Mouse (Mus musculus): ENCODE data around the gene Vwa3b.
"Not testable (repeated sequence)": the region's sequence is repeated elsewhere in the genome, so short reads cannot be mapped to it uniquely, and the experiment has no call there.

Gene Vwa3b

DNA sequence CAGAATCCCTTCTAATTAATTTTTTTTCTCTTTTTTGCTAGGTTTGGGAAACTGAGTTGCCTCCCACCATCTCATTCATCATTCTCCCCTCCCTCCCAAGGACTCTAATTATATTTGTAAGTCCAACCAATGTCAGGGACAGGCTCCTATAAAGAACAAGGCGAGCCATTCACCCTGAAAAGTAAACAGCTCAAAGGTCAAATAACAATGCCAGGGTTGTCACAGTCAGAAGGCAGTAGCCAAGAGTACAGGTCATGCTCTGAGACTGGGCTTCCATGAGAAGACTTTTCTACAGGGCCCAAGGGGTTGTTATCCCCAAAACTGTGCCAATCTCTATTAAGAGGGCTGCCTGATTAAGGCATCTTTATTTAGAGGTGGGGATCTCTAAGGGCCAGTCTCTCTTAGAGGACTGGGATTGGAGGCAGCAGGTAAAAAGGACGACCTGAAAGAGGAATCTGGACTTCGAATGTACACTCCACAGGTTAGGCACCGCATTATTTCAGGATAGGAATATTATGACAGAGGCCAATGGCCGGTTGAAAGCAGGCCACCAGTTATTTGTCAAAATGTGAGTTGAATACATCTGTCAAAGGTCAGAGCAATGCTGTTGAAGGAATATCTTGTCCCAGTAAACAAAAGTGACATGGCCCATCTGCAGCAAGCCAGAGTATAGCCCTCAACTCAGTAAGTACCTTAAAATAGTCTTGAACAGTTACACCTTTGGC is at the start of gene Vwa3b:
TSS of gene Vwa3b (plus strand) at position 635 of the 725 bp plus-strand sequence.
- no peak for DNase-seq (ENCODE audit: low spot score in 2 of 2)

DNA sequence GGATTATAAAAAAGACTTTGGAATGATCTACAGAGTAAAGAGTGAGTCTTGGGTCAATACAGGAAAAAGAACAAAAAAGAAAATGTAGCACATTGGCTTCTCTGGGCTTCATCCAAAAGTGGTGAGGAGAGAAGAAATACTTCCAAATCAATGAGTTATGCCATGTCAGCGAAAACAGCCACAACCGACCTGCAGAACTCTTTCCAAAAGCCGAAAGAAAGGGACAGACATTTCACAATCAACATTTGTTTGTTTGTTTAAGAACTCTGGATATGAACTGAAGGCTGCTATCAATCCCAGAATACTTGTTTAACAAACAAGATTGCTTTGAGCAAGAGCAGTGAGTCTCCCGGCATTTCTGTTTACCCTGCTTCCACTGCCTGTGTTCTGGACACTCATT is 49.6 kb upstream of the Vwa3b start:
- DNase-seq (ENCODE audit: low spot score in 2 of 2) = no peak

GRCm38 (mm10) chr1:36982191-36982961 is 44.0 kb upstream of the Vwa3b start:
- DNase-seq (ENCODE audit: low spot score in 2 of 2) = no peak

DNA sequence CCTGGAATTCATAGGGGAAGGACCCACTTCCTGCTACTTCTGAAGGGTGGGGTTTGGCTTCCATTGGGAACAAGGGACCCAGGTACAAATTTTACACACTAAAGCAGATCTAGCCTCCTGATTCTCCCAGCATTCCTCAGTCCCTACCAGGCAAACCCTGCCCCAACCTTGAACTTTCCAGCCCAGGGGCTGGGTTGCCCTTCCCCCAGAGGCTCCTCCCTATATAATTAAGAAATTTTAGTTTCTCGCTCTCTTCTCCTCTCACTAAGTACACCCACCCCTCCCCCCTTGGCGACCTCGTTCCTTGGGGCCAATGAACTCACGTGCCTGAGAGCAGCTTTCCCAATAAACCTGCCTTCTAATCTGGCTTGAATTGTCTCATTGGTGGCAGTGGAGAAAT is 42.6 kb upstream of the Vwa3b start:
- no peak for DNase-seq (ENCODE audit: low spot score in 2 of 2)

DNA sequence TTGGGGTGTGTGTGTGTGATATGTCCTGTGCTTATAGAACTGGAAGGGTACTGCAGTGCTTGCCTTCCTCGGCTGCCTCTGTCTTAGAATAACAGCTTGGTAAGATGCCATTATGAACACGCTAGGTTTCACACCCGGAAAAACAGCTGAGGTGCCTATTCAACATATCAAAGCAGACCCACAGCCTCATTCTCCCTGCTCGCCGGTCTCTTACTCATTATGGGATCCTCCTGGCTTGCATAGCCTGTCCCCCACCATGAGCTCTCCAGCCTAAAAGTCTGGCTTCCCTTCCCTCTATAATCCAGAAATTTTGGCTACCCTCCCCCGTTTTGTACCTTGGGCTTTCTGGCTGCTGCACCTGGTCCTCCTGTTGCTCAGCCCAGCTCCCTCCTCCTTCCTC is 42.0 kb upstream of the Vwa3b start:
- no peak for DNase-seq (ENCODE audit: low spot score in 2 of 2)

GRCm38 (mm10) chr1:36985896-36986295 is 40.5 kb upstream of the Vwa3b start:
- DNase-seq (ENCODE audit: low spot score in 2 of 2) = no peak

DNA sequence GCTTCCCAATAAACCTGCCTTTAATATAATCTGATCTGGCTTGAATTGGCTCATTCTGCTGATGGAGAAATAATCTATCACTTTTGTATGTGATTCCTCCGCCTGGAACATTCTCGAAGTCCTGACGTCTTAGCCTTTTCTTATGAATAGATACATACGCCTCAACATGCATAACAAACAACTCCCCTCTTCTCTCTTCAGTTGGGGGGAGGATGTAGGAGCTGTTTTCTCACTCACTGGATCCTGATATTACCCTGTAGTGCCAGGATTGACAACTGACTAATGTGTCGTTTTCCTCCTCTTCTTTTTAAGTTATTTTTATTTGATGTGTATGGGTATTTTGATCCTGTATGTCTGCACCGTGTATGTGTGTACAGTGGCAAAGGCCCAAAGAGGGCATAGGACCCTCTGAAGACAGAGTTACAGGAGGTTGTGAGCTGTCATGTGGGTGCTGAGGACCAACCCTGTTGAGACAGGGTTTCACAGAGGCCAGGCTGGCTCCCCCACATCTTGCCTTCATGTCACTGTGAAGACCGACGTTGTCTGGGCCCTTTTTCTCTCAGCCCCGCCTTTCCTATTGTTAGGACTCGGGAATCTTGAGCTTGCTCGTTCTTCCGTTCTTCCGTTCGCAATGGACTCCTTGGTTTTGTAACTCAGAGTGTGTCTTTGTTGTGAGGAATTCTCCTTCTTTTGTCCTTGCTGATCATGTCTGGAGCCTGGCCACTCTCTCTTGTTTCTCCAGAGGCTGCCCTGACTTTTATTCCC is 39.8 kb upstream of the Vwa3b start:
- DNase-seq (ENCODE audit: low spot score in 2 of 2) = no peak

- no peak for DNase-seq (ENCODE audit: low spot score in 2 of 2)
Observed at GRCm38 (mm10) chr1:36987172-36988148, 38.9 kb upstream of the Vwa3b start.

DNA sequence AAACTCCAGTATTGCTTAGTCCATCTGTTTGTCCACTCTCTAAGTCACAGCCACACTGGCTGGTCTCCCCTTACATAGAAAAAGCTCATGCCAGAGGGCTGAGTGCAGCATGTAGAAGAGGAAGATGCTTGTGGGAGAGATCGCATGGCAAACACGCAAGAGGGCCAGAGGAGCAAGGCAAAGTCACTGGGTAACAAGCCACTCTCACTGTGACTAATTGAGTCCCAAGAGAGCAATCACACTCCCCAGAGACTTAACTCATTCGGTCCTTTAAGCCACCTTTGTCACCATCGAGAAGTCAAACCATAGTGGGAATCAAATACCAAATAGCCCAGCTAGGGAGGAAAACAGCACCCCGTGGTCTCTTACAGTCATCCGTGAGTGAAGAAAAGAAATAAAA is 38.2 kb upstream of the Vwa3b start:
- DNase-seq (ENCODE audit: low spot score in 2 of 2) = no peak

DNA sequence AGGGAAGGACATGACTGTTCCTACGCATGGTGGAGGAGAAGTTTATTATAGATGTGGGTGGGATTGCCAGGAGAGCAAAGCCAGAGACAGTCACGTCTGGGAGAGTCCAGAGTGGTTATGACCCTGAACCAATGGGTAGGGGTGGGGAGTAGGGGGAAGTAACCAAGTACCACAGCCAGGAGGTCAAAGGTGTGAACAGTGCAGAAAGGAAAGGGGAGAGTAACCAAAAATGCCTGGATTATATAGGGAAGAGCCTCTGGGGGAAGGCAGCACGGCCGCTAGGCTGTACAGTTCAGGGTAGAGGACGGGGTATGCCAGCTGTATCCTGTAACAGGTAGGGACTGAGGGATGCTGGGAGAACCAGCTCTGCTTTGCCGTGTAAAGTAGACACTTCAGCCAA is 37.8 kb upstream of the Vwa3b start:
- no peak for DNase-seq (ENCODE audit: low spot score in 2 of 2)

- DNase-seq (ENCODE audit: low spot score in 2 of 2) = no peak
Observed at GRCm38 (mm10) chr1:36994296-36994695, 32.1 kb upstream of the Vwa3b start.

- no peak for DNase-seq (ENCODE audit: low spot score in 2 of 2)
Observed at GRCm38 (mm10) chr1:36995760-36996159, 30.6 kb upstream of the Vwa3b start.

DNA sequence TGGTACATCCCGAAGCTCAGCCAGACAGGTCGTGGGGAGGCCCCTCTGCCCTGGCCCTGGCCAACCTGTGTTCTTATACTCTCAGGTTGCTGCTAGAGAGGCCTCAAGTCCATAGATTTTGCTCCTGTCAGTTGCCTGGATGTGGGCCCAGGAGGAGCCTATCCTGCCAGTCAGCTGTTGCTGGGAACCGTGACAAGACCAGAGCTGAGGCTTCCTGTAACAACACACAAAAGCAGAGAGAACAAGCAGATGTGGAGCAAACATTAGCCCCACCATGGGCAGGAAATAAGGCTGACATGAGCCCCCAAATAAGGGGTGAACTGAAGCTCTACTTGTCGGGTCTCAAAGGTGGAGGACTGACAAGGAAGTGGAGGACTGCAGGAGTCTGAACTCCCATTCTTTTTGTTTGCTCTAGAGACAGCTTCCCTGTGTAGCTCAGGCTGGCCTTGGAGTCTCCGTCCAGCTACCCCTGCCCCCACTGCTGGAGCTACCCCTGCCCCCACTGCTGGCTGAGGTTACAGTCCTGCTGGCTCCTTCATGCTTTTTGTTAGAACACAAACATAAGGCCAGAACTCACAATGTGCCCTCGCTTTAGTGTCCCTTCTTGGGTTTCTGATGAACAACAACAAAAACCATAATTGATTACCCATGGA is 29.7 kb upstream of the Vwa3b start:
- no peak for DNase-seq (ENCODE audit: low spot score in 2 of 2)

GRCm38 (mm10) chr1:37000307-37000706 is 26.1 kb upstream of the Vwa3b start:
- no peak for DNase-seq (ENCODE audit: low spot score in 2 of 2)

DNA sequence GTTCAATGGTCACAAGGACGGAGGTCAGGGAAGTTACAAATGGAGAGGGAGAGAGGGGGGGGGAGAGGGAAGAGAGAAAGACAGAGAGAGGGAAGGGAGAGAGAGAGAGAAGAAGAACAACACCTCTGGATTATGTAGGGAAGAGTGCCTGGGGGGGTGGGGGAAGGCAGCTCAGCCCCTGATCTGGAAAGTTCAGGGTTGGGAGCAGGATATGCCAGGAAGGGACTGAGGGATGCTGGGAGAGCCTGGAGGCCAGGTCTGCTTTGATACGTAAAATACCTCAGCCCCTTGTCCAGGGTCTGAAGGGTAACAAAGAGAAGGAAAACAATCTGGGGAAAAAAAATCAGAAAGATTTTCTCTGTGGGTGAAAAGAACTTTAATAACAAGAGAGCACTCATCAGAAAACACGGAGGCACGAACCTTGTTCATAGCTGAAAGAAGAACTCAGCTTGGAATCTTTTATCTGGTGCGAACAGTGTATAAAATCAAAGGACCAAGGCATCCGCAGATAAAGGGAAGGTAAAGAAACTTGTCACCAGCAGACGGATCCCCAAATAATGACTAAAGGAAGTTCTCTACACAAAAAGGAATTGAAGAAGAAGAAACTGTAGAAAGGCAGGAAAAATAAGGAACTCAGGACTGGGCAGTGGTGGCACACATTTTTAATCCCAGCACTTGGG is 24.6 kb upstream of the Vwa3b start:
- no peak for DNase-seq (ENCODE audit: low spot score in 2 of 2)

DNA sequence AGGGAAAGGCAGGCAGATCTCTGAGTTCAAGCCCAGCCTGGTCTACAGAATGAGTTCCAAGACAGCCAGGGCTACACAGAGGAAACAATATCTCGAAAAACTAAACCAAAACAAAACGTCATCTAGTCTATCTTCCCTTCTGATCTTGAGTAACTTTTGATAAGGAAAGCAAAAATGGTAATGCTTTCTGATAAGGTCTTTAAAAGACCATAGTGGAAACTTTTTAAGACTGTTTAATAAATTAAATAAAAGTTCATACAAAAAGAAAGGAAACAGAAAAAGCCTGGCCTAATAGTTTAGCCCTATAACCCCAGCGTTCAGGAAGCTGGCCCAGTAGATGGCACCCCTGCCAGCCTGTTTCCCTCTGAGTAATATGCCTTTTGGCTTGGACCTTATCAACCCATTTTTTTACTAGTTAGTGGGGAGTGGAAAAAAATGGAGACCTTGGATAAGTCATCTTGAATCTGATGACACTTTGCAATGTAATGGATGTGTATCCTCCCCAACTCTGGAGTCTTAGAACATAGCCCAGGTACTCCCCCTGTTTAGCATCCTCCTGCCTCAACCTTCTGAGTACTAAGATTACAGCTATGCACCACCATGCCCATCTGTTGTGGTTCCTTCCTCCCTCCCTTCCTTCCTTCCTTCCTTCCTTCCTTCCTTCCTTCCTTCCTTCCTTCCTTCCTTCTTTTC is 23.9 kb upstream of the Vwa3b start:
- DNase-seq (ENCODE audit: low spot score in 2 of 2) = no peak

DNA sequence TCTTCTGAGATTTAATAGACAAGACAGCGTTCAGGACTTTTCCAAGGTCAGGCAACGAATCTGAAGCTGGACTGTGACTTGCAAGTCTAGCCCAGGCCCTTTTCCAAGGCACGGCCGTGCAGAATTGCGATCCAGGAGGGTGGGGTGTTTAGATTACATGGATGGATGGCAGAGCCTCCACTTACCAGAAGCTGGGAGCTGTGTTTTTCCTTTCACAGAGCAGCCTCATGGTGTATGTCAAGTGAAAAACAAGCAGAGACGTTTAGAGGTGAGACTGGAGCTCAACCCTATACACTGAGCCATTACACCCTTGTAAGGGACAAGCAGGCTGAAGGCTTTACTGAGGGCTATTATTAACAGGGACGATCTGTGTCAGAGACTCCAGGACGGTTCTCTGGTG is 21.9 kb upstream of the Vwa3b start:
- no peak for DNase-seq (ENCODE audit: low spot score in 2 of 2)

- DNase-seq (ENCODE audit: low spot score in 2 of 2) = no peak
Observed at GRCm38 (mm10) chr1:37005036-37005435, 21.4 kb upstream of the Vwa3b start.

- not testable (repeated sequence) for DNase-seq (ENCODE audit: low spot score in 2 of 2)
Observed at GRCm38 (mm10) chr1:37006529-37006928, 19.9 kb upstream of the Vwa3b start.

DNA sequence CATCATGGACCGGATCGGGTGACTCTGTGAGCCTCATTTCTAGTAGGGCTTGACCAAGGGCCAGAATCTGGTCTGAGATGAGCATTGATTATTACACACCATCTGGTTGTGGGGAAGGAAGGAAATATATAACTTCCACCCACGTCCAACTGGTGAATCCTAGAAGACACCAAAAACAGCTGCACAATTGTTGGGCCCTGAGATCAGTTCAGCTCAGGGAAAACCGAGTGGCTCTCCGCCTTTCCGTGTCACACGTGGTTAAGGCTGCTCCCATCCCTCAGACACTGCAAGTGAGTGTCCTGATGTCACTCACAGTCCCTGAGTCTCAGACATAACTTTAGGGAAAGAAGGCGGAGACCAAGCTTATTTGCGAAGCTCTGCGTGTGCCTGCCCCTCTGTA is 16.5 kb upstream of the Vwa3b start:
- DNase-seq (ENCODE audit: low spot score in 2 of 2) = no peak

Data from spleen, postnatal 14 days (tissue).